Comparison of ENCODE assay signal across 7 mouse cellular contexts in the genomic region with DNA sequence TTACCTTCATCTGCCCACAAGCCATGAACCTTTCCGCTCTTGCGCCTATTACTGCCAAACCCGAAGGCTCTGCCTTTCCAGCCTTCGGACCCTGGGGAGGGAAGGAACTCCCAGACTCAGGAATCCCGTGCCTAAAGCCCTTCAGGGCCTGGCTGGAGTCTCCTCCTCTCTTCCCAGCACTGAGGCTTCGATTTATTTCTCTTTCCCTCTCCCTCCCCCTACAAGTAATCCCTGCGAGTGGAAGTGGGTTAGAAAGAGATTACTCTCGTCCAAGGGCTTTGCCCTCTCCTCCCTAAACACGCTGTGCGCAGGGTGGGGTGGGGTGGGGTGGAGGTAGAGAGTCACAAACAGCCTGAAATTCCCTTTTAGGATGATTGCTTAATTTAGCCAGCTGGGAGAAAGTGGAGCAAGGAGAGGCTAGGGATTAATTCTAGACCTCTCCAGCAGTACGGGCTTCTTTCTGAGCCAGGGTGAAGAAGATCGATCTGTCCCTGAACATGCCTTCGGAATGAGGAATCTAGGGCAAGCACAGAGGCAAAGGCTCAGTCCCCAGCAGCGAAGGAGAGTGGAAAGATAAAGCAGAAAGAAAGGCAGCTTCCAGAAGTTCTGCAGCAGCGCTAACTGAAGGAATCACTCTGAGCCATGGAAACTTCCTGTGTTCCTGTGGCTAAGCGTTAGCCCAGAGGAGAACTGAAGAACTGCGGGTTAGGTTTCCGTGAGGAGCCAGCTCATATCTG. TPM values are rescaled to one million over a fixed set of nuclear protein-coding genes. Genes with fewer than 3 reads are reported as not detected.
DNase-seq lines count a peak whose midpoint lies in the region; ATAC-seq and TF ChIP-seq lines count a peak whose summit lies in the region.

No protein-coding gene starts in this region.

- peak; percentile 84 for DNase-seq in 3T3-L1 (ENCODE audit: low read depth, low spot score)
- DNase-seq in ES-E14 (ENCODE audit: low read depth, low spot score) = no peak
- peak; percentile 54 for DNase-seq in forebrain, embryonic 11.5 days (ENCODE audit: low spot score)
- no peak for DNase-seq in natural killer cell, adult 2 months (ENCODE audit: low spot score in 2 of 2)

- H3K9ac ChIP-seq in ES-E14 (ENCODE audit: insufficient read depth, low read depth, low read length, poor library complexity, severe bottlenecking) = peak overlapping the region; percentile 66; the same call in 1 of the 2 replicates
- H3K9ac ChIP-seq in forebrain, embryonic 11.5 days (ENCODE audit: low read length) = peak overlapping the region; percentile 13; the same call in 1 of the 2 replicates
- H3K9ac ChIP-seq in hindbrain, embryonic 16.5 days (ENCODE audit: low read depth, low read length) = peak overlapping the region; percentile 45; the same call in 1 of the 2 replicates
- H3K9ac ChIP-seq in lung, embryonic 15.5 days = peak overlapping the region; percentile 34
- peak overlapping the region; percentile 23; the same call in 1 of the 2 replicates for H3K9ac ChIP-seq in stomach, embryonic 14.5 days (replicated peaks; ENCODE audit: low read depth, low read length)

- H3K36me3 ChIP-seq in ES-E14 (ENCODE audit: control insufficient read depth, insufficient read depth, low read length, poor library complexity, severe bottlenecking) = no peaks in the 10 kb centered on the region
- H3K36me3 ChIP-seq in forebrain, embryonic 11.5 days (ENCODE audit: control insufficient read depth, insufficient read depth, low read length) = no peaks in the 10 kb centered on the region
- H3K36me3 ChIP-seq in hindbrain, embryonic 16.5 days (ENCODE audit: control insufficient read depth, insufficient read depth, low read length) = no peaks in the 10 kb centered on the region
- no peaks in the 10 kb centered on the region for H3K36me3 ChIP-seq in lung, embryonic 15.5 days
- no peaks in the 10 kb centered on the region for H3K36me3 ChIP-seq in stomach, embryonic 14.5 days (ENCODE audit: control insufficient read depth, insufficient read depth, low read length)

- H3K4me3 ChIP-seq in ES-E14 (ENCODE audit: insufficient read depth in 1 of 2, low read depth in 1 of 2, low read length in 2 of 2, poor library complexity in 1 of 2, severe bottlenecking in 1 of 2) = peak overlapping the region; percentile 45 to 55
- peak overlapping the region; percentile 1; the same call in 1 of the 2 replicates for H3K4me3 ChIP-seq in forebrain, embryonic 11.5 days (ENCODE audit: low read depth, low read length)
- peak overlapping the region; percentile 17 for H3K4me3 ChIP-seq in hindbrain, embryonic 16.5 days (ENCODE audit: low read length)
- H3K4me3 ChIP-seq in lung, embryonic 15.5 days = peak overlapping the region; percentile 21
- peak overlapping the region; percentile 20 for H3K4me3 ChIP-seq in stomach, embryonic 14.5 days (ENCODE audit: low read depth, low read length)

- 4% methylated on average over 18 of the region's 18 CpGs for WGBS in forebrain, embryonic 11.5 days
- WGBS in hindbrain, embryonic 16.5 days = 5% methylated on average over 18 of the region's 18 CpGs
- WGBS in lung, embryonic 15.5 days = 8% methylated on average over 18 of the region's 18 CpGs
- WGBS in stomach, embryonic 14.5 days = 4% methylated on average over 18 of the region's 18 CpGs

- in situ Hi-C loops in ES-E14 (cut with MboI; ENCODE audit: low sequenced_read_pairs in 2 of 2, unreplicated experiment in 2 of 2) = no loop called here

- no peaks in the 10 kb centered on the region for H3K9me3 ChIP-seq in ES-E14 (ENCODE audit: control insufficient read depth, insufficient read depth, low read depth, low read length)
- no peaks in the 10 kb centered on the region for H3K9me3 ChIP-seq in forebrain, embryonic 11.5 days (ENCODE audit: control insufficient read depth, low read length)
- no peaks in the 10 kb centered on the region for H3K9me3 ChIP-seq in hindbrain, embryonic 16.5 days (ENCODE audit: control insufficient read depth, low read length)
- H3K9me3 ChIP-seq in lung, embryonic 15.5 days = no peaks in the 10 kb centered on the region
- H3K9me3 ChIP-seq in stomach, embryonic 14.5 days (ENCODE audit: control insufficient read depth, low read depth, low read length) = no peaks in the 10 kb centered on the region

- H3K4me1 ChIP-seq in ES-E14 (ENCODE audit: control insufficient read depth in 2 of 2, insufficient read depth in 2 of 2, low read length in 2 of 2, poor library complexity in 1 of 2) = peaks cover 2 to 5% of the 10 kb centered on the region in 2 experiments; a peak in 3 of 4 replicates
- peaks cover 5% of the 10 kb centered on the region; the same call in 1 of the 2 replicates for H3K4me1 ChIP-seq in forebrain, embryonic 11.5 days (replicated peaks; ENCODE audit: control insufficient read depth, insufficient read depth, low read length)
- H3K4me1 ChIP-seq in hindbrain, embryonic 16.5 days (ENCODE audit: control insufficient read depth, insufficient read depth, low read depth, low read length) = peaks cover 20% of the 10 kb centered on the region
- H3K4me1 ChIP-seq in lung, embryonic 15.5 days = peaks cover 17% of the 10 kb centered on the region
- H3K4me1 ChIP-seq in stomach, embryonic 14.5 days (ENCODE audit: control insufficient read depth, insufficient read depth, low read length) = peaks cover 10% of the 10 kb centered on the region; the same call in 1 of the 2 replicates

- H3K4me2 ChIP-seq in forebrain, embryonic 11.5 days (ENCODE audit: low read depth, low read length, severe bottlenecking) = peak overlapping the region; percentile 58
- peak overlapping the region; percentile 64 for H3K4me2 ChIP-seq in hindbrain, embryonic 16.5 days (ENCODE audit: low read length)
- peak overlapping the region; percentile 84 for H3K4me2 ChIP-seq in lung, embryonic 15.5 days
- peak overlapping the region; percentile 54 for H3K4me2 ChIP-seq in stomach, embryonic 14.5 days (replicated peaks; ENCODE audit: low read depth, low read length)

- no peaks in the 10 kb centered on the region for H3K27me3 ChIP-seq in forebrain, embryonic 11.5 days (ENCODE audit: control insufficient read depth, insufficient read depth, low read length)
- H3K27me3 ChIP-seq in hindbrain, embryonic 16.5 days (replicated peaks; ENCODE audit: control insufficient read depth, insufficient read depth, low read length) = no peaks in the 10 kb centered on the region
- no peaks in the 10 kb centered on the region for H3K27me3 ChIP-seq in lung, embryonic 15.5 days
- no peaks in the 10 kb centered on the region for H3K27me3 ChIP-seq in stomach, embryonic 14.5 days (ENCODE audit: control insufficient read depth, insufficient read depth, low read length)

- no peak for ATAC-seq in forebrain, embryonic 11.5 days (replicated peaks; ENCODE audit: low FRiP score)
- no peak for ATAC-seq in hindbrain, embryonic 16.5 days
- no peak for ATAC-seq in lung, embryonic 15.5 days (ENCODE audit: borderline replicate concordance, extremely low read depth, low FRiP score, low TSS enrichment)
- no peak for ATAC-seq in stomach, embryonic 14.5 days (ENCODE audit: insufficient number of reproducible peaks, insufficient read depth, low FRiP score, low read depth)

- H3K27ac ChIP-seq in ES-E14 (ENCODE audit: insufficient read depth, low read depth, low read length, poor library complexity, severe bottlenecking) = peak overlapping the region; percentile 86
- H3K27ac ChIP-seq in forebrain, embryonic 11.5 days (ENCODE audit: low read depth, low read length) = peak overlapping the region; percentile 7; the same call in 1 of the 2 replicates
- peak overlapping the region; percentile 9; the same call in 1 of the 2 replicates for H3K27ac ChIP-seq in hindbrain, embryonic 16.5 days (ENCODE audit: low read depth, low read length)
- peak overlapping the region; percentile 74 for H3K27ac ChIP-seq in lung, embryonic 15.5 days
- peak overlapping the region; percentile 69 for H3K27ac ChIP-seq in stomach, embryonic 14.5 days (ENCODE audit: low read length)

TF ChIP-seq in ES-E14, 5 proteins besides CTCF, POLR2A, EP300 and RAD21:
- TF ChIP-seq CHD2 (IDR thresholded peaks at IDR 0.05; ENCODE audit: low read depth, low read length) (no peak), ZC3H11A (IDR thresholded peaks at IDR 0.05; ENCODE audit: borderline replicate concordance, low read depth, low read length) (no peak), HCFC1 (IDR thresholded peaks at IDR 0.05; ENCODE audit: borderline replicate concordance, insufficient read depth, low read length) (no peak), MAFK (IDR thresholded peaks at IDR 0.05; ENCODE audit: insufficient read depth, low read depth, low read length) (no peak), ZNF384 (IDR thresholded peaks at IDR 0.05; ENCODE audit: low read depth, low read length) (no peak)
TF ChIP-seq in ES-E14: peak in this region for 0.

RNA-seq across cellular contexts. Expression of a gene that starts 4.5 kb away (rescaled TPM):
- total RNA-seq in ES-E14 (2012; rRNA removed) = 53.8 and 76.8 TPM in 2 replicates
- polyA plus RNA-seq in forebrain, embryonic 11.5 days (2014; fragmentation: Nextera tagmentation; extraction: Ambion mirVana) = 55.9 and 59.9 TPM in 2 replicates
- 38.2 and 39.5 TPM in 2 replicates for polyA plus RNA-seq in hindbrain, embryonic 16.5 days (2015; fragmentation: Nextera tagmentation; extraction: Ambion mirVana)
- 44.6 and 47.9 TPM in 2 replicates for polyA plus RNA-seq in lung, embryonic 15.5 days (2015; fragmentation: Nextera tagmentation; extraction: Ambion mirVana)
- polyA plus RNA-seq in stomach, embryonic 14.5 days (2014; fragmentation: Nextera tagmentation; extraction: Ambion mirVana) = 42.3 and 43.3 TPM in 2 replicates

RNA-seq across cellular contexts. Expression of a gene that starts 30.6 kb away (rescaled TPM):
- 86.1 and 107 TPM in 2 replicates for total RNA-seq in ES-E14 (2012; rRNA removed)
- polyA plus RNA-seq in forebrain, embryonic 11.5 days (2014; fragmentation: Nextera tagmentation; extraction: Ambion mirVana) = 108 and 122 TPM in 2 replicates
- 142 and 155 TPM in 2 replicates for polyA plus RNA-seq in hindbrain, embryonic 16.5 days (2015; fragmentation: Nextera tagmentation; extraction: Ambion mirVana)
- 73.6 and 76.0 TPM in 2 replicates for polyA plus RNA-seq in lung, embryonic 15.5 days (2015; fragmentation: Nextera tagmentation; extraction: Ambion mirVana)
- polyA plus RNA-seq in stomach, embryonic 14.5 days (2014; fragmentation: Nextera tagmentation; extraction: Ambion mirVana) = 90.7 and 101 TPM in 2 replicates

RNA-seq across cellular contexts. Expression of a gene that starts 40.8 kb away (rescaled TPM):
- 0.31 and 0.53 TPM in 2 replicates for total RNA-seq in ES-E14 (2012; rRNA removed)
- polyA plus RNA-seq in forebrain, embryonic 11.5 days (2014; fragmentation: Nextera tagmentation; extraction: Ambion mirVana) = 0.03 TPM in 2 replicates
- 0.43 and 0.51 TPM in 2 replicates for polyA plus RNA-seq in hindbrain, embryonic 16.5 days (2015; fragmentation: Nextera tagmentation; extraction: Ambion mirVana)
- polyA plus RNA-seq in lung, embryonic 15.5 days (2015; fragmentation: Nextera tagmentation; extraction: Ambion mirVana) = 0.07 and 0.16 TPM in 2 replicates
- polyA plus RNA-seq in stomach, embryonic 14.5 days (2014; fragmentation: Nextera tagmentation; extraction: Ambion mirVana) = 0.16 and 0.24 TPM in 2 replicates

RNA-seq across cellular contexts. Expression of a gene that starts 51.3 kb away (rescaled TPM):
- 14.3 and 14.5 TPM in 2 replicates for total RNA-seq in ES-E14 (2012; rRNA removed)
- polyA plus RNA-seq in forebrain, embryonic 11.5 days (2014; fragmentation: Nextera tagmentation; extraction: Ambion mirVana) = 4.3 and 4.5 TPM in 2 replicates
- 7.3 and 8.1 TPM in 2 replicates for polyA plus RNA-seq in hindbrain, embryonic 16.5 days (2015; fragmentation: Nextera tagmentation; extraction: Ambion mirVana)
- polyA plus RNA-seq in lung, embryonic 15.5 days (2015; fragmentation: Nextera tagmentation; extraction: Ambion mirVana) = 3.4 and 3.6 TPM in 2 replicates
- polyA plus RNA-seq in stomach, embryonic 14.5 days (2014; fragmentation: Nextera tagmentation; extraction: Ambion mirVana) = 2.8 and 3.0 TPM in 2 replicates

Comparison
In these comparisons a context has a peak if more than half of its experiments do, and no peak if none do; other contexts are left out.
1. DNase-seq: peak in 3T3-L1 (single experiment) and forebrain, embryonic 11.5 days (single experiment); none in ES-E14 (single experiment) and natural killer cell, adult 2 months (0 of 2).
2. H3K27ac ChIP-seq: peak in every context shown above with its lines; median percentile 86 in ES-E14; 74 in lung, embryonic 15.5 days; 69 in stomach, embryonic 14.5 days; 9 in hindbrain, embryonic 16.5 days; 7 in forebrain, embryonic 11.5 days.
3. H3K9ac ChIP-seq: peak in every context shown above with its lines; median percentile 66 in ES-E14; 45 in hindbrain, embryonic 16.5 days; 34 in lung, embryonic 15.5 days; 23 in stomach, embryonic 14.5 days; 13 in forebrain, embryonic 11.5 days.
4. Peak in every context shown above with its lines, with median percentiles within 50 percentile points of each other: H3K4me3 ChIP-seq and H3K4me2 ChIP-seq.